Mouse (Mus musculus): ENCODE measurements around the gene Gm49358. TPM values are rescaled to one million over a fixed set of nuclear protein-coding genes. Genes with fewer than 3 reads are reported as not detected.

Gene Gm49358
- polyA plus RNA-seq (2014; fragmentation: Nextera tagmentation; extraction: Ambion mirVana), result not detected in 2 replicates

DNA sequence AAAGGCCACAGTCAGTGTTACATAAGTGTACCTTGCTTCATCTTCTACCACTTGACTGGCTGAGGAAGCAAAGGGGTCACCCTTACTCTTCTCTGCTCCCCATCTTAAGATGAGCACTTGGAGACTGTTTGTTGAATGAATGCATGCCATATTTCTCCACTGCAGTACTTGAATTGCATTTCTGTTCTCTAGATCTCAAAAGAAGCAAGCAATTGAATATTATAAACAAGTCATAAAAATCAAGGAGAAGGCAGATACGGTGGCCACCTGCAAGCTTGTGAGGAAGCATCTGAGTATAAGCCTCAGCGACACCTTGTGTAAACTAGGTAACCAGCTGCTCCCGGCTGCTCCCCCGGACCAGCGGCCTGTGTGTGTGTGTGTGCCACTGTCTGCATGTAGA lies at the start of gene Gm49358:
Gene Gm49358, plus strand, starts transcription at position 301 of the 400 bp plus-strand sequence.
- H3K36me3 ChIP-seq (ENCODE audit: control insufficient read depth, insufficient read depth, low read length), result no peaks in the 10 kb centered on the region
- no peak within 1 kb of the TSS for H3K4me3 ChIP-seq (ENCODE audit: low read depth, low read length)
- no peaks in the 10 kb centered on the region for H3K4me1 ChIP-seq (replicated peaks; ENCODE audit: control insufficient read depth, insufficient read depth, low read length)
- no peak within 1 kb of the TSS for H3K27ac ChIP-seq (ENCODE audit: low read depth)
- WGBS, result 37% methylated on average over 5 of the region's 5 CpGs
- 0 out of 2 replicates have a peak, but pooled peaks cover 3% of the 10 kb centered on the region for H3K9me3 ChIP-seq (ENCODE audit: control insufficient read depth, low read length)
- H3K9ac ChIP-seq (ENCODE audit: low read length), result no peak within 1 kb of the TSS
- no peak within 1 kb of the TSS for H3K4me2 ChIP-seq (ENCODE audit: low read length)
- H3K27me3 ChIP-seq (replicated peaks; ENCODE audit: control insufficient read depth, insufficient read depth, low read length), result no peaks in the 10 kb centered on the region
- no peak for DNase-seq (ENCODE audit: low spot score)
- no peak for ATAC-seq (replicated peaks; ENCODE audit: low FRiP score, low TSS enrichment, low read depth)

DNA sequence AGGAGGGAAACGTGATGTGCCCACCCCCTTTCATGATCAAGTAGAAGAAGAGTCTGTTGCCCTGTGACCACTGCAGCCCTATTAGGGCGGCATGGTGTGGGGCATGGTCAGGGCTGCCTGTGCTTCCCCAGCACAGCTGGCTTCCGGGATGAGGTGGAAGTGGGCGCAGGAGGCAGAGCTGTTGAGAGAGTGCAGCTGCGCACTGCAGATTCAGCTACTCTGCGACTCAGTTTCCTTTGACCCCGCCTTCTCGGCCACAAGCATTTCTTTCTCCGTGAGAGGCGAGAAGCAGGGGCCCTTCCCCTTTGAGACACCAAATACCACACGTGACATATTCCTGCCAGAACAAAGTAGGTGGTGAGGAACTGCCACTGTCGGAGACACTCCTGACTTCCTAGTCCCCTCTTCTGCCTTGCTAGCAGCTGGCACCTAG lies 36.2 kb upstream of the Gm49358 start:
- peak; percentile 51; the same call in 1 of the 2 replicates for ATAC-seq (replicated peaks; ENCODE audit: low FRiP score, low TSS enrichment, low read depth)
- peak overlapping the region; percentile 44; the same call in 1 of the 2 replicates for H3K27ac ChIP-seq (ENCODE audit: low read depth)
- H3K4me2 ChIP-seq (ENCODE audit: low read length), result peak overlapping the region; percentile 58
- WGBS, result 3% methylated on average over 12 of the region's 12 CpGs
- H3K9ac ChIP-seq (ENCODE audit: low read length), result no peak overlapping the region
- no peaks in the 10 kb centered on the region for H3K27me3 ChIP-seq (replicated peaks; ENCODE audit: control insufficient read depth, insufficient read depth, low read length)
- peak overlapping the region; percentile 17 for H3K4me3 ChIP-seq (ENCODE audit: low read depth, low read length)
- H3K36me3 ChIP-seq (ENCODE audit: control insufficient read depth, insufficient read depth, low read length), result no peaks in the 10 kb centered on the region
- 0 out of 2 replicates have a peak, but pooled peaks cover 9% of the 10 kb centered on the region for H3K4me1 ChIP-seq (replicated peaks; ENCODE audit: control insufficient read depth, insufficient read depth, low read length)
- H3K9me3 ChIP-seq (ENCODE audit: control insufficient read depth, low read length), result no peaks in the 10 kb centered on the region
- peak; percentile 69 for DNase-seq (ENCODE audit: low spot score)

GRCm38 (mm10) chr10:86728176-86728575 lies 35.6 kb upstream of the Gm49358 start:
- Histone ChIP-seq H3K4me3 (ENCODE audit: low read depth, low read length) (no peak overlapping the region), H3K27me3 (replicated peaks; ENCODE audit: control insufficient read depth, insufficient read depth, low read length) (no peaks in the 10 kb centered on the region), H3K9me3 (ENCODE audit: control insufficient read depth, low read length) (no peaks in the 10 kb centered on the region), H3K4me1 (replicated peaks; ENCODE audit: control insufficient read depth, insufficient read depth, low read length) (0 out of 2 replicates have a peak, but pooled peaks cover 9% of the 10 kb centered on the region), H3K27ac (ENCODE audit: low read depth) (peak overlapping the region; percentile 44; the same call in 1 of the 2 replicates), H3K4me2 (ENCODE audit: low read length) (no peak overlapping the region; the same call in 1 of the 2 replicates), H3K9ac (ENCODE audit: low read length) (no peak overlapping the region), H3K36me3 (ENCODE audit: control insufficient read depth, insufficient read depth, low read length) (no peaks in the 10 kb centered on the region)
- ATAC-seq (replicated peaks; ENCODE audit: low FRiP score, low TSS enrichment, low read depth) (no peak), DNase-seq (ENCODE audit: low spot score) (no peak)
- 82% methylated on average over 3 of the region's 3 CpGs for WGBS

DNA sequence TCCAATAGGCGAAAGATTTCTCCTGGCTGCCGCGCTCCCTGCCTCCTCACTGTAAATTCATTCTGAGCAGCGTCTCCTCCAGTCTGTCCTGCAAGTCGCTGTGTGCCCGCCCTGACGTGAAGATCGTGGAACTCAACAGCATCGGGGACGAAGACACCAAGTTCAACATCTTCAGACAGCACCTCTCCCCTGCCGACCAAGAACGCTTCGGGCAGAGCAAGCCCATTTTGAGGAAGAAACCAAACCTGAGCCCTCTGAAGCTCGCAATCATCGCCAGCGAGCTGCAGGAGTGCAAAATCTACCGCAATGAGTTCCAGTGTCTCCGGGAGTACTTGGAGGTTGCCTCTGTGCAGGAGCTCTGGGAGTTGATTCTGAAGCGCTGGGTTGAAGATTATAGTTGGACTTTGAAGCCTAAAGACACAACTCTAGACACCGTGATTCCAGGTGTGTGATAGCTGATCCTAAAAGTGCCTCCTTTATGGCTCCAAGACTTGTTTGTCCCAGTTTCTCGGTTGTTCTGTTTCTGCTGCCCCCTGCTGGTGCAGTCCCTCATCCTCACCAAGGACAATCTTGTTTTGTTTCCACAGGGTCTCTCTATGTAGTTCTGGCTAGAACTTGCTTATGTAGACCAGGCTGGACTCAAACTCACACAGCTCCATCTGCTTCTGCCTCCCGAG lies 32.8 kb upstream of the Gm49358 start:
- H3K9ac ChIP-seq (ENCODE audit: low read length), result peak overlapping the region; percentile 65
- ATAC-seq (replicated peaks; ENCODE audit: low FRiP score, low TSS enrichment, low read depth) (peak; percentile 59; the same call in 1 of the 2 replicates), DNase-seq (ENCODE audit: low spot score) (peak; percentile 96)
- WGBS, result 16% methylated on average over 22 of the region's 22 CpGs
- no peaks in the 10 kb centered on the region for H3K36me3 ChIP-seq (ENCODE audit: control insufficient read depth, insufficient read depth, low read length)
- H3K4me3 ChIP-seq (ENCODE audit: low read depth, low read length), result peak overlapping the region; percentile 44
- H3K4me1 ChIP-seq (replicated peaks; ENCODE audit: control insufficient read depth, insufficient read depth, low read length), result 0 out of 2 replicates have a peak, but pooled peaks cover 9% of the 10 kb centered on the region
- no peaks in the 10 kb centered on the region for H3K27me3 ChIP-seq (replicated peaks; ENCODE audit: control insufficient read depth, insufficient read depth, low read length)
- no peaks in the 10 kb centered on the region for H3K9me3 ChIP-seq (ENCODE audit: control insufficient read depth, low read length)
- H3K4me2 ChIP-seq (ENCODE audit: low read length), result peak overlapping the region; percentile 65
- 0 out of 2 replicates have a peak overlapping the region, but pooled peaks have one; percentile 38 for H3K27ac ChIP-seq (ENCODE audit: low read depth)

GRCm38 (mm10) chr10:86731500-86731863 lies 32.3 kb upstream of the Gm49358 start:
- Histone ChIP-seq H3K27me3 (replicated peaks; ENCODE audit: control insufficient read depth, insufficient read depth, low read length) (no peaks in the 10 kb centered on the region), H3K4me3 (ENCODE audit: low read depth, low read length) (peak overlapping the region; percentile 44; the same call in 1 of the 2 replicates), H3K4me2 (ENCODE audit: low read length) (no peak overlapping the region), H3K27ac (ENCODE audit: low read depth) (no peak overlapping the region), H3K9me3 (ENCODE audit: control insufficient read depth, low read length) (no peaks in the 10 kb centered on the region), H3K4me1 (replicated peaks; ENCODE audit: control insufficient read depth, insufficient read depth, low read length) (0 out of 2 replicates have a peak, but pooled peaks cover 9% of the 10 kb centered on the region), H3K36me3 (ENCODE audit: control insufficient read depth, insufficient read depth, low read length) (no peaks in the 10 kb centered on the region), H3K9ac (ENCODE audit: low read length) (no peak overlapping the region)
- WGBS, result 64% methylated on average over 2 of the region's 2 CpGs
- ATAC-seq (replicated peaks; ENCODE audit: low FRiP score, low TSS enrichment, low read depth), result no peak
- DNase-seq (ENCODE audit: low spot score), result no peak

- WGBS, result 77% methylated on average over 4 of the region's 4 CpGs
- Histone ChIP-seq H3K9ac (ENCODE audit: low read length) (no peak overlapping the region), H3K36me3 (ENCODE audit: control insufficient read depth, insufficient read depth, low read length) (no peaks in the 10 kb centered on the region), H3K4me3 (ENCODE audit: low read depth, low read length) (no peak overlapping the region), H3K27me3 (replicated peaks; ENCODE audit: control insufficient read depth, insufficient read depth, low read length) (no peaks in the 10 kb centered on the region), H3K27ac (ENCODE audit: low read depth) (no peak overlapping the region), H3K4me1 (replicated peaks; ENCODE audit: control insufficient read depth, insufficient read depth, low read length) (no peaks in the 10 kb centered on the region), H3K4me2 (ENCODE audit: low read length) (no peak overlapping the region), H3K9me3 (ENCODE audit: control insufficient read depth, low read length) (no peaks in the 10 kb centered on the region)
- ATAC-seq (replicated peaks; ENCODE audit: low FRiP score, low TSS enrichment, low read depth), result no peak
- DNase-seq (ENCODE audit: low spot score), result peak; percentile 43
Observed at GRCm38 (mm10) chr10:86735036-86735435, 28.7 kb upstream of the Gm49358 start.

GRCm38 (mm10) chr10:86742918-86743317 lies 20.9 kb upstream of the Gm49358 start:
- DNase-seq (ENCODE audit: low spot score), result peak; percentile 24
- 91% methylated on average over 2 of the region's 2 CpGs for WGBS
- no peak for ATAC-seq (replicated peaks; ENCODE audit: low FRiP score, low TSS enrichment, low read depth)

DNA sequence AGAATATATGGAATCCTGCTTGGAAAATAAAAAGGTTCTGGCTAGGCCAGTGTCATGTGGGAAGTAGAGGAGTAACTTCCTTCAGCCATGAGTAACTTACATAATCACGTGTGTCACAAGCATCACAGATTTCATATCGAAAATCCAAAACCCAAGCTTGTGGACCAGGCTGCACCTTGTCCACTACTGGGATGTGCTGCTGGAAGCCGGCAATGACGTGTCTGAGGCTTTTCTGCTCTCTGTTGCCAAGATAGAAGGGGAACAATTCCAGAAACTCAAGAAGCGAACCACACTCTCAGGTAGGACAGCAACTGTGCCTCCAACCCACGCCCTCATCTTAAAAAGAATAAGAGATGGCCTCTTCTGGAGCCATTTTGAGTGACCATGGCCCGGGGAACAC lies 19.5 kb upstream of the Gm49358 start:
- no peak overlapping the region for H3K9ac ChIP-seq (ENCODE audit: low read length)
- no peak overlapping the region for H3K27ac ChIP-seq (ENCODE audit: low read depth)
- no peaks in the 10 kb centered on the region for H3K27me3 ChIP-seq (replicated peaks; ENCODE audit: control insufficient read depth, insufficient read depth, low read length)
- H3K4me2 ChIP-seq (ENCODE audit: low read length), result no peak overlapping the region
- ATAC-seq (replicated peaks; ENCODE audit: low FRiP score, low TSS enrichment, low read depth) (no peak), DNase-seq (ENCODE audit: low spot score) (peak; percentile 31)
- no peaks in the 10 kb centered on the region for H3K9me3 ChIP-seq (ENCODE audit: control insufficient read depth, low read length)
- no peaks in the 10 kb centered on the region for H3K36me3 ChIP-seq (ENCODE audit: control insufficient read depth, insufficient read depth, low read length)
- WGBS, result 84% methylated on average over 7 of the region's 7 CpGs
- no peak overlapping the region for H3K4me3 ChIP-seq (ENCODE audit: low read depth, low read length)
- no peaks in the 10 kb centered on the region for H3K4me1 ChIP-seq (replicated peaks; ENCODE audit: control insufficient read depth, insufficient read depth, low read length)

More at GRCm38 (mm10) chr10:86742918-86743317, 20.9 kb upstream of the Gm49358 start:
- no peak overlapping the region for H3K9ac ChIP-seq (ENCODE audit: low read length)
- no peak overlapping the region for H3K4me3 ChIP-seq (ENCODE audit: low read depth, low read length)
- H3K27me3 ChIP-seq (replicated peaks; ENCODE audit: control insufficient read depth, insufficient read depth, low read length), result no peaks in the 10 kb centered on the region
- H3K4me1 ChIP-seq (replicated peaks; ENCODE audit: control insufficient read depth, insufficient read depth, low read length), result no peaks in the 10 kb centered on the region
- no peak overlapping the region for H3K27ac ChIP-seq (ENCODE audit: low read depth)
- no peak overlapping the region for H3K4me2 ChIP-seq (ENCODE audit: low read length)
- H3K9me3 ChIP-seq (ENCODE audit: control insufficient read depth, low read length), result no peaks in the 10 kb centered on the region
- no peaks in the 10 kb centered on the region for H3K36me3 ChIP-seq (ENCODE audit: control insufficient read depth, insufficient read depth, low read length)

All from intestine, embryonic 14.5 days (tissue).